Mouse (Mus musculus) limb, embryonic 14.5 days (tissue): ENCODE measurements at regions not wholly inside any gene's neighbourhood (a gene's known extent, or its start where the extent isn't known, plus 50 kb on each side); places are given as distances from the start of the nearest gene placed in this dataset.
"Not testable (repeated sequence)": the region's sequence is repeated elsewhere in the genome, so short reads cannot be mapped to it uniquely, and the experiment has no call there.

Source experiments
- ATAC-seq: fragments of 200-750 bp; cut with Nextera tagmentation; 2 replicates; pipeline ENCODE4 v1.8.0; 2017; ENCODE audit warnings: low read depth, moderate number of reproducible peaks, moderate TSS enrichment; ENCODE audit not compliant: low FRiP score
- DNase-seq: peaks from one replicate; pipeline ENCODE4 v3.0.0-alpha.2; 2015; ENCODE audit warnings: low spot score
- H3K27ac ChIP-seq: fragments of 300-500 bp; sonication (generic); replicated peaks from 2 replicates; pipeline ENCODE4 v1.5.1; 2014; ENCODE audit warnings: low read depth, mild to moderate bottlenecking, low read length, moderate library complexity, mixed read lengths
- H3K27me3 ChIP-seq: fragments of 300-500 bp; sonication (generic); 2 replicates; pipeline ENCODE4 v1.6.1; 2014; ENCODE audit warnings: low read length, mixed read lengths; ENCODE audit not compliant: control insufficient read depth, insufficient read depth
- H3K36me3 ChIP-seq: fragments of 300-500 bp; sonication (generic); 2 replicates; pipeline ENCODE4 v1.6.1; 2014; ENCODE audit warnings: mild to moderate bottlenecking, low read length, moderate library complexity, mixed read lengths; ENCODE audit not compliant: control insufficient read depth, insufficient read depth
- H3K4me1 ChIP-seq: fragments of 300-500 bp; sonication (generic); 2 replicates; pipeline ENCODE4 v1.6.1; 2014; ENCODE audit warnings: antibody characterized with exemption, low read length, mixed read lengths; ENCODE audit not compliant: control insufficient read depth, insufficient read depth
- H3K4me2 ChIP-seq: fragments of 300-500 bp; sonication (generic); replicated peaks from 2 replicates; pipeline ENCODE4 v1.6.1; 2014; ENCODE audit warnings: low read depth, mild to moderate bottlenecking, low read length, moderate library complexity; ENCODE audit not compliant: severe bottlenecking
- H3K4me3 ChIP-seq: fragments of 300-500 bp; sonication (generic); replicated peaks from 2 replicates; pipeline ENCODE4 v1.5.1; 2014; ENCODE audit warnings: low read length
- H3K9ac ChIP-seq: fragments of 300-500 bp; sonication (generic); 2 replicates; pipeline ENCODE4 v1.6.1; 2014; ENCODE audit warnings: mild to moderate bottlenecking, low read depth, low read length, moderate library complexity; ENCODE audit not compliant: severe bottlenecking
- H3K9me3 ChIP-seq: fragments of 300-500 bp; sonication (generic); 2 replicates; pipeline ENCODE4 v1.6.1; 2016; ENCODE audit warnings: low read length; ENCODE audit not compliant: control insufficient read depth
- POLR2A ChIP-seq: fragments of 200-500 bp; IDR thresholded peaks from 2 replicates; pipeline ENCODE4 v1.8.0; 2012; ENCODE audit warnings: inconsistent platforms, mild to moderate bottlenecking, moderate library complexity, borderline replicate concordance; ENCODE audit not compliant: insufficient read depth, insufficient read length; ENCODE audit errors: extremely low read depth
- WGBS: fragments of 180-500 bp; shearing (Covaris S2); extraction: QIAGEN DNeasy Blood & Tissue Kit; methylation state at CpG from one replicate; pipeline ENCODE4 v1.1.7; 2014; 5-methylcytosine and 5-hydroxymethylcytosine counted together

DNA sequence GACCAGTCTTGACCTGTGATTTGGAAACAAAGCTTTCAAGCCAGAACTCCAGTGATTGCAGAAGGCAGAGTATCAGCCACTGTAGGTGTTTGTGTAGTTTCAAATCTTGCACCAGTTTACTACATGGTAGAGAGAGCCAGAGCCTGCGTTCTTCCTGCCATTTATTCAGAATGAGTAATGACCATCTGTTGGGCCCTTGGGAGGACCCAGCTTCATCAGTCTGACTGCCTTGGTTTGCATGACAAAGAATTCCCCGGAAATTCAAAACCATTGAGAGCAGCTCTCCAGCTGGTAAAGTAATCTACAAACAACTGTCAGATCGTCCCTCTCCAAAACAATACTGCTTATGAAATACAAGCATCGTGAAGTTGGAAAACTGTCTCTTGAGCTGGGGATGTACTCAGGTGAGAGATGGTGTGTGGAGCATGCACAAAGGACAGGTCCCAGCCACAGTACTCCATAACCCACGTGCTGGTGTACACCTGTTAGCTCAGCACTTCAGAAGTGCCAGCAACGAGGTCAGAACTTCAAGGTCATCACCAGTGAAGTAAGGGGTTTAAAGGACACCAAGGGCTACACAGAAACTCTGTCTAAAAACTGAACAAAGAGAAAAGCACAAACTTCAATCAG, 128.2 kb downstream of the Akr1d1 start:
- WGBS = 54% methylated on average over 6 of the region's 6 CpGs
- no peak for TF ChIP-seq POLR2A
- Histone ChIP-seq H3K9ac (no peak overlapping the region), H3K4me1 (no peaks in the 10 kb centered on the region), H3K4me2 (no peak overlapping the region), H3K4me3 (no peak overlapping the region), H3K27me3 (no peaks in the 10 kb centered on the region), H3K27ac (no peak overlapping the region), H3K9me3 (no peaks in the 10 kb centered on the region), H3K36me3 (no peaks in the 10 kb centered on the region)
- ATAC-seq (no peak), DNase-seq (no peak)

DNA sequence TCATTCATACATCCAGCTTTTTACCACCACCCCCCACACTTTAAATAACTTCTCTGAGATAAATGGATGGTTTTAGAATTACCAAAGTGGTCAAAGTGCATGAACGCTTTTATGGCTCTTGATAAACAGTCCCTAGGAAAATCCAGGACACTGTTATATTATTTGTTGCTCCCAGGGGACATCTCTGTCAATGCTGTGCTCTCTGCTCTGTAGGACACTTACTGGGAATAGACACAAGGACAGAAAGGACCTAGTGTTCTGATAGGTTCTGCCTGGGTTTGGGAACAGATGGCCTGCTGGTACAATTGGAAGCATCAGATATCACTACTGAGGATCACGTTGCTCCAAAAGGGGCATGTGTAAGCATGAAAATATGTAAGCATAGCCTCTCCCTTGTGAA, 132.8 kb downstream of the Akr1d1 start:
- Histone ChIP-seq H3K4me1 (no peaks in the 10 kb centered on the region), H3K9me3 (no peaks in the 10 kb centered on the region), H3K27ac (no peak overlapping the region), H3K4me3 (no peak overlapping the region), H3K36me3 (no peaks in the 10 kb centered on the region), H3K27me3 (no peaks in the 10 kb centered on the region), H3K4me2 (no peak overlapping the region), H3K9ac (no peak overlapping the region)
- DNase-seq = no peak
- no peak for TF ChIP-seq POLR2A
- no peak for ATAC-seq
- WGBS = 46% methylated on average over 2 of the region's 2 CpGs

DNA sequence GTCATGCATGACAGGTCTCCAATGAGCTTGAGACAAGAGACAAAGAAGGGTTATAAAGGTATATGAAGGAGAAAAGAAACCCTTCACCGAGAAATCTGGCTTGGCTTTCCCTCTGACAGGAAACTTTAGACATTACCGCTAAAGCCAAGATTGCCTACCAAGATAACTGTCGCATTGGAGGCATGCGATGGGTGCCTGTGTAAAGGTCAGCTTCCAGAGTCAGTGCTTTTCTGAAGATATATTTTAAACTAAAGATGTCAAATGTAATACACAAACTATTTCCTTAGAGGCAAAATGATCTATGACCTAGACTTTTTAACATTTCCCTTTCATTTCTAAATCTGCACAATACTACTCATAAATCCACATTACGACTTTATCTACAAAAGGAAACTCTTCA, 135.6 kb downstream of the Akr1d1 start:
- H3K9me3 ChIP-seq = no peaks in the 10 kb centered on the region
- H3K9ac ChIP-seq = no peak overlapping the region
- H3K4me1 ChIP-seq = no peaks in the 10 kb centered on the region
- no peak for DNase-seq
- no peaks in the 10 kb centered on the region for H3K36me3 ChIP-seq
- no peak for ATAC-seq
- H3K27ac ChIP-seq = no peak overlapping the region
- H3K27me3 ChIP-seq = no peaks in the 10 kb centered on the region
- 89% methylated on average over 5 of the region's 5 CpGs for WGBS
- H3K4me2 ChIP-seq = no peak overlapping the region
- H3K4me3 ChIP-seq = no peak overlapping the region
- no peak for TF ChIP-seq POLR2A

DNA sequence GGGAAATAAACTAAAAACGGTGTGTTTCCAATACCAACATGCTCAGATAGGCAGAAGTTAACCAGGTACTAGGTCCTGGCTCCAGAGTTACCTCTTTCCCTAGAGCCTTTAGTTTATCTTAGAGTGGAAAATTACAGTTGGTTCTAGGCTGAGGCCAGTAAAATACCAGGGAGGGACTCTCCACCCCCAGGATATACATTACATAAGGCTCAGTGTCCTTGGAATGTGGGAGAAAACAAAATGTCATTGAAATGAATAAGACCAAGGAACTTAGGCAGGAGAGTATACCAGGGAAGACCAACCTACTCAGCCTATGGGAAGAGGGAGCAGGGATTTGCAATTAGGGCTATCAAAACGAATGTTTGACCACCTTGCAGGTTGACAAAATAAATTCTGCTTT, 139.4 kb downstream of the Akr1d1 start:
- Histone ChIP-seq H3K4me3 (no peak overlapping the region), H3K36me3 (no peaks in the 10 kb centered on the region), H3K27ac (no peak overlapping the region), H3K9ac (no peak overlapping the region), H3K4me1 (no peaks in the 10 kb centered on the region), H3K9me3 (no peaks in the 10 kb centered on the region), H3K27me3 (no peaks in the 10 kb centered on the region), H3K4me2 (no peak overlapping the region)
- ATAC-seq (no peak), DNase-seq (no peak)
- 61% methylated on average over 2 of the region's 2 CpGs for WGBS
- no peak for TF ChIP-seq POLR2A

DNA sequence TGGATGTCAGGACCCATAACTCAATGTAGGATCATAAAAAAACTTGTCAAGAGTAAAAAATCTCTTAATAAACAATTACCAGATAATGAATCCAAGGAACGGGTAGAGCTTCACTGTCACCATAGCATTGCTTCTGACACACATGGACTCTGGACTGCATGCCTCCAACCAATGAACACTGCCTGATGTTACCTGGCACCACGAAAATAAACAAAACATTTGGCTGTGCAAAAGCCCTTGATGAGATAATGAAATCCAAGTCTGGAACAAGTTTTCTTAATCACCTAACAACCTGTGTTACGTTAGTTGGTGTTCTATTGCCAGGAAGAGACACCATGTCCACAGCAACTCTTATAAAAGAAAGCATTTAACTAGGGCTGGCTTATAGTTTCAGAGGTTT, 140.7 kb downstream of the Akr1d1 start:
- Histone ChIP-seq H3K27me3 (no peaks in the 10 kb centered on the region), H3K4me2 (no peak overlapping the region), H3K9me3 (no peaks in the 10 kb centered on the region), H3K27ac (no peak overlapping the region), H3K4me1 (no peaks in the 10 kb centered on the region), H3K4me3 (no peak overlapping the region), H3K9ac (no peak overlapping the region), H3K36me3 (no peaks in the 10 kb centered on the region)
- DNase-seq = no peak
- TF ChIP-seq POLR2A = no peak
- WGBS = 68% methylated on average over 3 of the region's 3 CpGs
- no peak for ATAC-seq

DNA sequence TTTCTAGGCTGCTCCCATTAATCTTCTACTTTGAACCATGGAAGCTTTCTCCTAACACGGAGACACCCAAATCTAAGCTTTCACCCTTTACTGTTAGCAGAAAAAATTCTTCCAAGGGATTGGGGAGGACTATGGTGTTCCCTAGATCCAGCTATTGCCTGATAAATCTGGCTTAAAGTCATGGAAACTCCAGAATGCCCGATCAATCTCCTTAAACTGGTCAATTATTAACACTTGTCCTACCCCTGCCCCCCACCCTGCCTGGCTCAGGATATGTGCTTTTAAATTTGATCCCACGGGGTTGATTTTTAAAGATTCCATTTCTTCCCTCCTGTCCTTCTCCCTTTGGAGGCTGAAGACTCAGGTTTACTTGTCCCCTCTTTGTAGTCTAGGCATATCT, 149.9 kb downstream of the Akr1d1 start:
- Histone ChIP-seq H3K4me2 (no peak overlapping the region), H3K4me1 (no peaks in the 10 kb centered on the region), H3K9ac (no peak overlapping the region), H3K27ac (no peak overlapping the region), H3K27me3 (no peaks in the 10 kb centered on the region), H3K36me3 (no peaks in the 10 kb centered on the region), H3K9me3 (no peaks in the 10 kb centered on the region), H3K4me3 (no peak overlapping the region)
- no peak for TF ChIP-seq POLR2A
- ATAC-seq (no peak), DNase-seq (no peak)
- WGBS = 65% methylated on average over 3 of the region's 3 CpGs

DNA sequence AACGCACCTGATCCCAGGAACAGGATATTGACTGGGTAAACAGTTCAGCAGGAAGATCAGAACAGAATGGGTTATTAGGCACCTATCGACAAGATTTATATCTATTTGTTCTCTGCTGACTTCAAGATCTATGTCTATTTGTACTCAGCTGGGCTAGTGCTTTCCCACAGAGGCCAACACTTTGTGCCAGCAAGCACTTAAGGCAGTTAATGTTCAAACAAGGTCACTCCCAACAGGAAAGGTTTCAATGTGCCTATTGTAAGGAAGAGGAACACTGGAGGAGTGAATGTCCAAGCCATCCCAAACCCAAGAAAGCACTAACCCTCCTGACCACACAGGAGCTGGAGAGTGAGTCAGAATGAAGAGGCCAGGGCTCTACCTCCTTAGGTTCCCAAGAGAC, 151.4 kb downstream of the Akr1d1 start:
- H3K27ac ChIP-seq, H3K9ac ChIP-seq, ATAC-seq, DNase-seq, H3K27me3 ChIP-seq, H3K4me3 ChIP-seq, H3K4me1 ChIP-seq, H3K36me3 ChIP-seq, H3K4me2 ChIP-seq, H3K9me3 ChIP-seq: not testable (repeated sequence)
- WGBS = 93% methylated on average over 2 of the region's 2 CpGs
